Mouse (Mus musculus): ENCODE measurements around the gene Chd8. TPM values are rescaled to one million over a fixed set of nuclear protein-coding genes. Genes with fewer than 3 reads are reported as not detected.

The Chd8 gene
- polyA plus RNA-seq, 1 experiment from 2014 or later: 19.2 TPM

- Histone ChIP-seq H3K36me3 (ENCODE audit: insufficient read depth, low read length) (no peaks in the 10 kb centered on the region), H3K27me3 (replicated peaks; ENCODE audit: insufficient read depth, low read length) (no peaks in the 10 kb centered on the region), H3K4me3 (ENCODE audit: low read depth, low read length) (no peak overlapping the region), H3K27ac (ENCODE audit: low read length) (no peak overlapping the region), H3K4me1 (ENCODE audit: insufficient read depth, low read depth, low read length) (no peaks in the 10 kb centered on the region), H3K9me3 (ENCODE audit: low read length) (no peaks in the 10 kb centered on the region), H3K4me2 (replicated peaks; ENCODE audit: low read depth, low read length) (no peak overlapping the region), H3K9ac (replicated peaks; ENCODE audit: low read depth) (no peak overlapping the region)
- TF ChIP-seq EP300 (IDR thresholded peaks at IDR 0.05): no peak
- TF ChIP-seq CTCF (IDR thresholded peaks at IDR 0.05): no peak
- ATAC-seq (no peak), DNase-seq (ENCODE audit: low spot score) (no peak)
- WGBS: 43% methylated on average over 7 of the region's 7 CpGs
Measured at GRCm38 (mm10) chr14:52152179-52152578, 105.4 kb downstream of the Chd8 start.

GRCm38 (mm10) chr14:52149888-52150287 lies 107.7 kb downstream of the Chd8 start:
- no peaks in the 10 kb centered on the region for H3K9me3 ChIP-seq (ENCODE audit: low read length)
- H3K9ac ChIP-seq (replicated peaks; ENCODE audit: low read depth): no peak overlapping the region
- DNase-seq (ENCODE audit: low spot score) (no peak), ATAC-seq (no peak)
- H3K27ac ChIP-seq (ENCODE audit: low read length): no peak overlapping the region
- no peak overlapping the region for H3K4me3 ChIP-seq (ENCODE audit: low read depth, low read length)
- H3K27me3 ChIP-seq (replicated peaks; ENCODE audit: insufficient read depth, low read length): no peaks in the 10 kb centered on the region
- H3K36me3 ChIP-seq (ENCODE audit: insufficient read depth, low read length): no peaks in the 10 kb centered on the region
- no peak for TF ChIP-seq EP300 (IDR thresholded peaks at IDR 0.05)
- TF ChIP-seq CTCF (IDR thresholded peaks at IDR 0.05): no peak
- H3K4me2 ChIP-seq (replicated peaks; ENCODE audit: low read depth, low read length): no peak overlapping the region
- no peaks in the 10 kb centered on the region for H3K4me1 ChIP-seq (ENCODE audit: insufficient read depth, low read depth, low read length)
- WGBS: 63% methylated on average over 4 of the region's 4 CpGs

Other genes starting within 250 kb of the Chd8 start
- 0.66 and 0.96 TPM in 2 replicates for gene Tmem253, start 242.1 kb downstream of the Chd8 start, polyA plus RNA-seq (2015; fragmentation: Nextera tagmentation; extraction: Ambion mirVana)
- gene Zfp219, start 237.0 kb downstream of the Chd8 start, polyA plus RNA-seq (2015; fragmentation: Nextera tagmentation; extraction: Ambion mirVana): 23.0 and 24.1 TPM in 2 replicates
- 0.08 TPM in 1 of 2 replicates, not detected in the other for gene Olfr221, start 215.3 kb downstream of the Chd8 start, polyA plus RNA-seq (2015; fragmentation: Nextera tagmentation; extraction: Ambion mirVana)
- 170 and 210 TPM in 2 replicates for gene Hnrnpc, start 153.8 kb downstream of the Chd8 start, polyA plus RNA-seq (2015; fragmentation: Nextera tagmentation; extraction: Ambion mirVana)
- gene Rpgrip1, start 147.1 kb downstream of the Chd8 start, polyA plus RNA-seq (2015; fragmentation: Nextera tagmentation; extraction: Ambion mirVana): 31.4 and 38.4 TPM in 2 replicates
- gene Supt16, start 60.4 kb downstream of the Chd8 start, polyA plus RNA-seq (2015; fragmentation: Nextera tagmentation; extraction: Ambion mirVana): 20.9 and 21.3 TPM in 2 replicates
- 22.7 and 23.7 TPM in 2 replicates for gene Tox4, start 21.4 kb upstream of the Chd8 start, polyA plus RNA-seq (2015; fragmentation: Nextera tagmentation; extraction: Ambion mirVana)
- gene Rab2b, start 21.8 kb upstream of the Chd8 start, polyA plus RNA-seq (2015; fragmentation: Nextera tagmentation; extraction: Ambion mirVana): 11.9 and 14.3 TPM in 2 replicates
- gene Mettl3, start 47.3 kb upstream of the Chd8 start, polyA plus RNA-seq (2015; fragmentation: Nextera tagmentation; extraction: Ambion mirVana): 19.6 and 19.9 TPM in 2 replicates
- 3.8 and 4.1 TPM in 2 replicates for gene Sall2, start 71.0 kb upstream of the Chd8 start, polyA plus RNA-seq (2015; fragmentation: Nextera tagmentation; extraction: Ambion mirVana)
- gene Olfr1513, start 98.6 kb upstream of the Chd8 start, polyA plus RNA-seq (2015; fragmentation: Nextera tagmentation; extraction: Ambion mirVana): not detected in 2 replicates
- not detected in 2 replicates for gene Olfr1512, start 121.4 kb upstream of the Chd8 start, polyA plus RNA-seq (2015; fragmentation: Nextera tagmentation; extraction: Ambion mirVana)
- not detected in 2 replicates for gene Olfr1511, start 139.6 kb upstream of the Chd8 start, polyA plus RNA-seq (2015; fragmentation: Nextera tagmentation; extraction: Ambion mirVana)
- not detected in 2 replicates for gene Olfr1510, start 156.6 kb upstream of the Chd8 start, polyA plus RNA-seq (2015; fragmentation: Nextera tagmentation; extraction: Ambion mirVana)
- not detected in 2 replicates for gene Olfr1509, start 185.2 kb upstream of the Chd8 start, polyA plus RNA-seq (2015; fragmentation: Nextera tagmentation; extraction: Ambion mirVana)
- not detected in 2 replicates for gene Olfr1508, start 209.7 kb upstream of the Chd8 start, polyA plus RNA-seq (2015; fragmentation: Nextera tagmentation; extraction: Ambion mirVana)
- gene Olfr1507, start 238.0 kb upstream of the Chd8 start, polyA plus RNA-seq (2015; fragmentation: Nextera tagmentation; extraction: Ambion mirVana): not detected in 2 replicates